Mouse (Mus musculus): Measurements from ENCODE around the gene Xrra1.

Xrra1 gene

DNA sequence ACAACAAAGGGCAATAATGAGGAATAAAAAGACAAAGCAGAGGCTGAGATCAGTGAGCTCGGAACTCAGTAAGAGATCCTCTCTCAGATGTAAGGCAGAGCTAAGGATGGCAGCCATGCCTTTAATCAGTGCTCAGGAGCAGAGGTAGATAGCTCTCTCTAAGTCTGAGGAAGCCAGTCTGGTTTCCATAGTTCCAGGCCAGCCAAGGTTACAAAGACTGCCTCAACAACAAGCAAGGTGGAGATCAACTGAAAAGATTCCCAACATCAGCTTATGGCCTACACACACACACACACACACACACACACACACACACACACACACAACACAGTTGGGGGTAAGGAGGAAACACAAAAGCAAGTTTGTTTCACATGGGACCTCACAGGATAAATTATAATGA, 7.8 kb upstream of the Xrra1 start:
- no peak for DNase-seq (ENCODE audit: low spot score)

DNA sequence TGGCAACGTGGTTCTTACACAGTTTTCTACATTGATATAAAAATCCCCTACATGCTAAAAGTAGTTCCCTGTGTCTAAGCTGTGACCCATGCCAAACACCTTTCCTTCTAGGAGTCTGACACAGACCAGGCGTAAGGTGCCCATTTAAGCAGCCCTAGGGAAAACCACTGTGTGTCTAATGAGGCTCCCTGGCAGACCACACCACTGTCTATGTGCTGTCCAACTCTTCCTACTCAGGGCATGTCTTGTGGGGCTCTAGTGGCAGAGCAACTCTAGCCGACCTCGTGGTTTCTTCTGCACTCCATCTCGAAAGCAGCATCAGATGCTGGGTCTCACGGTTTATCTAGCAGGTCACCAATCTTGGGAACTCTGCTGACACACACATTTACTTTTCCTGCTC, 7.3 kb upstream of the Xrra1 start:
- no peak for DNase-seq (ENCODE audit: low spot score)

DNA sequence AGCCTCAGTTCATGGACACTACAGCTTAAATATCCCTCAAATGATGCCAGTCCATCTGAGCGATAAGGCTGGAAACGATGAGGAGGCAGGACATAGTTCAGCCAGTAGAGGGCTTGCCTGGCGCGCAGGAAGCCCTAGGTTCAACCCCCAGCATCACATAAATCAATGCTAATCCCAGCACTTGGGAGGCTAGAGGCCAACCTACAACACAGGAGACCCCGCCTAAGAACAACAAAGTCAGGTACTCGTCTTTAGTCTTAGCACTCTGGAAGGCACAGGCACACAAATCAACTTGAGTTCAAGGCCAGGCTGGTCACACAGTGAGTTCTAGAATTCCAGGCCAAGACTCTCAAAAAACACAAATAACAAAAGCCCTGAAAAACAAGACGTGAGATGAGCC, 5.6 kb upstream of the Xrra1 start:
- no peak for DNase-seq (ENCODE audit: low spot score)

DNA sequence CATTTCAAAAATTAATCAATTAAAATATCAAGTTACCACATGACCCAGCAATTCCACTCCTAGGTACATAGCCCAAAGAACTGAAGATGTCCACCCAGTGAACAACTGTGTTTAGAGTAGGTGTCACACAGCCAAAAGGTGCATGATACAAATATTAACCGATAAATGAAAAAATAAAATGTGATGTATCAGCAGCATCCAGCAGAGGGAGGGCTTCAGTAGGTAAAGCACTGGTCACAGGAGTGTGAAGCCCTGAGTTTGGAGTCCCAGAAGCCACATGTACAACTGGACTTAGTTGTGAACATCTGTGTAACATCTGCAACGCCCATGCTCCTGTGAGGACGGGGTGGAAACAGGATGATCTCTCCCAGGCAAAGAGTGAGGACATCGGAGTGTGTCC, 4.6 kb upstream of the Xrra1 start:
- DNase-seq (ENCODE audit: low spot score) = no peak

DNA sequence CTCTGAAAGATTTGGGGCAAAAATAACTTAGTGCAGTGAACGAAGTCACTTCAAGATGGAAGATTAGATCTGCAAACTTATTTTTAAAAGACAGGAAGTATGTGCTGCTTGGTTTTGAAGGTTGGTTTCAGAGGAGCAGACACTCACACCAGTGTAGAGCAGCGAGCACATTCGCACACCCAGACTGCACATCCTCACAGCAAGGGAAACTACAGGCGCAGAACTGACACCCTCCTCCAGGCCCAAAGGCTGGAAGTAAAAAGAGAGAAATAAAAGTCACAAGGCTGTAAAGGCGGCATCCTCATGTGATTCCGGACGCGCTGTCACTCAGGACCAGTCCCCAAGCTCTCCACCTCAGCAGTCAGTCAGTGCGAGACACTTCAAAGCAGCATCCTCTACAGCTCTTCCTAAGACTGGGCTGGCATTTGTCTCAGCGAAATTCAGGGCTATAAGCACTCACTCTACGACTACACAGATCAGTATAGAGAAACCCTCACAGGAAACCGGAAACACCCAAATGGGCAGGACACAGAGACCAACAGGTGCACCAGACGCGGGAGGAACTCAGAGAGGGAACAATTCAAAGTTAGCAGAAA, 2.6 kb upstream of the Xrra1 start:
- no peak for DNase-seq (ENCODE audit: low spot score)

DNA sequence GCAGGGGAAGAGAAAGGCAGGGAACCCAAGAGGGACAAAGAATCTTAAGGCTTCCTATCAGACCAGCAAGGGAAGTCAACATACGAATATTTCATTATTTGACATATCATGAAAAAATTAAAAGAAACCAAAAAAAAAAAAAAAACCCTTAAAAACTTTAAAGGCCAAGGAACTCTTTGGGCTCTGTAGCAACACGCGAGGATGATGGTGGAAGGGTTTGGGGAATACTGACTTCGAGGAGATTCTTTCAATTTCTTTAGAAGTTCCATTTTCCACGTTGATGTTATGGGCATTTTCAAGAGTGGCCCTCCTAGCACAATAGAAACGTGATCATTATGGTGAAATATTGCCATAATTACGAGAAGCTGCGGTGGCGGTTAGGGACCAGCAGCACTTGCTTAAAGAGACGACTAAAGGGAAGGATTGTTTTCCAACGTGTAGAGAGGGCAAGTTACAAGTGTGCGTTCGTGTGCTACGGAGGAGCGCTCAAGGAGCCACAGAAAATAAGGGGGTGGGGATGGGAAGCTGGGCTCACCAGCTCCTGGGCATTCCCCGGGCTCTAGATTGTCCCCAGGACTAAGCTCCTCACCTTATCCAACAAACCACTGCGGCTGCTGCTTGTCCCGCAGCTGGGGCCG, 622 bp upstream of the Xrra1 start:
- no peak for DNase-seq (ENCODE audit: low spot score)

DNA sequence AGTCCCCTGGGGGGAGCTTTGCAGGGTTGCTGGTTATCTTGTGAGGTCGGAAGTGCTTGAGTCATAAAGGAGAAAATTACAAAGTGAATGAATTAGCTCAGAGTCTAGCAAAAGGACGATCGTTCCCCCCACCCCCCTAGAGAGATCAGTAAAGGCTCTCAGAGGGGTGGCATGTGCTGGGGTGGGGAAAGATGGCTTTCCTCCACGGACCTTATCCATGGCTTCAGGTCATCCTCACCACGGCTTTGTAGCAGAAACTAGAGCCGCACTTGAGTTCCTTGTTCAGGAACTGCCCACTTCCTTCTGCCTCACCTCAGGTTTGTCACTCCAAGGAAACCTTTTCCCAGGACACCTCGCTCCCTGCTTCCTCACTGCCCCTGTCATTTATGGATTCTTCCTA, 4.4 kb downstream of the Xrra1 start, which contains the start of gene Spcs2:
Gene Spcs2, minus strand, starts transcription at position 101 of the 400 bp plus-strand sequence.
- DNase-seq (ENCODE audit: low spot score) = no peak

DNA sequence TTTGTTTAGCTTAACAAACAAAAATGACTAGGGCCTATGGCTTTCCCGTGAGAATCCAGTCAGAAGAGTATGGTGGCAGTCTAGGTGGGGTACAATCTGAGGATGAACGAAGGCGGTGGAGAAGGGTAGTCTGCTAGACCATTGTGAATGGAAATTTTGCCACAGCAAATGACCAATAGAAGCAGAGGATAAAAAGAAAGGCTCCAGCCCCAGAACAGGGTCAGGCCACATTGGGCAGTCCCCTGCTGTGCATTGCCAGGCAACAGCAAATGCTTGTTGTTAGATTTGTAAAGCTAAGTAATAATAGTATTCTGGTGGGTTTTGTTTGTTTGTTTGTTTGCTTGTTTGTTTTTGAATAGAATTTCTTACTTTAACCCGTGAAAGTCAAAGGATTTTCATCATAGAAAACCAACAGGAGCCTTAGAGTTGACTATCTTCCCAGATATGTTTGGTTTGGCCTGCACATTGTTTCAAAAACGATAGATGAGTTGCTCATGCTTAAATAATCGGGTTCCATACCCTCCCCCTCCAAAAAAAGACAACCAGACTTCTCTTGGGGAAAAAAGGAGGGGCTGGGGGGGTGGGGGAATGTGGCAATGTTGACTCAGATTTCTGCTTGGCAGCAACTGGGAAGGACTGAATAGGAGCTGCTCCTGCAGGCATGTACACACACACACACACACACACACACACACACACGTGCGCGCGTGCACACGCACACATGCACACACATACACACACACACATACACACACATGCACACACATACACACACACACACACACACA, 5.5 kb downstream of the Xrra1 start:
- no peak for DNase-seq (ENCODE audit: low spot score)

DNA sequence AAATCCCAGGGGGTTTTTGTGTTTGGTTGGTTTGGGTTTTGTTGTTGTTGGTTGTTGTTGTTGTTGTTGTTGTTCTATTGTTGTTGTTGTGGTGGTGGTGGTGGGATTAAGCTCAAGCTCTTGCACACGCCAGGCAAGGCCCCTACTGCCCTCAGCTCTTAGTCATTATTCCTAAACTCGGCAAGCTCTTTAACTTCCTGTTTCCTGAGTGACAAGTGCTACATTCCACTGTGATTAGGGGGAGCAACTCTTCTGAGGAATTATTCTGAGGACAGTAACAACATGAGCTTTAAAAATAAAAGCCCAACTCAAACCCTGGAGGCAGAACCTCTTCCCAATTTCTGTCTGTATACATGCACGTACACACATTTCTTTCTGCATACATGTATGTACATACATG, 6.3 kb downstream of the Xrra1 start:
- DNase-seq (ENCODE audit: low spot score) = no peak

DNA sequence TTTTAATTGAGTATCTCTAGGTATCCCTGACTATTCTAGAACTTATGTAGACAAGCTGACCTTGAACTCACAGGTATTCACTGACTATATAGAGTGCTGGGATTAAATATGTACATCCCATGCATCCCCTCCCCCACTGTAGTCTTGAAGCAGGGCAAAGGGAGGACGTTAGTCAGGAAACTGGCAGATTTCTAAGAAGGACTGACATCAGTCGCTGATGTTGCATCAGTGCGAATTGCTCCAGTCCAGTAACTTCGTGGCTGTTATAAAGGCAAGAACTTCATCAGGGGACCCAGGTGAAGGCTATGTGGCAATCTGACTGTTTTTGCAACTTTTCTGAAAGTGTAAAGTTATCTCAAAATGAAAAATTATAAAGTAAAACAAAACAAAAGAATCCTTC, 10.4 kb downstream of the Xrra1 start:
- no peak for DNase-seq (ENCODE audit: low spot score)

DNA sequence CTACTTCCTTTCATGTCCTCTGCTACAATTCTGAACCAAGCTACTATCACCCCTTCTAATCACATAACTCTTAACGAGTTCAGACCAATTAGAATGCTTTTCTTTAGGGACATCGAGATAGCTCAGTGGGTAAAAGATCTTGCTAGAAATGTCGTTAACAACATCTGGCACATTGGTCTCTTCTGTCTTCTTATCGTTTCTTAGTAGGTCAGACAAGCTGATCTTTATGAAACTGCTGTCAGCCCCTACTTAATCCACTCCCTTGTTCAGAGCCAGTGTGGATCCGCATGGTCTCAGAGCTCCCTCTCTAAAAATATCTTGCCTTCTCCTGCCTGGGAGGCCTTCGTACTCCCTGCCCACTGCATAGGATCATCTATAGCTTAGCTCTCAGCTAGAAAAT, 15.0 kb downstream of the Xrra1 start:
- DNase-seq (ENCODE audit: low spot score) = no peak

DNA sequence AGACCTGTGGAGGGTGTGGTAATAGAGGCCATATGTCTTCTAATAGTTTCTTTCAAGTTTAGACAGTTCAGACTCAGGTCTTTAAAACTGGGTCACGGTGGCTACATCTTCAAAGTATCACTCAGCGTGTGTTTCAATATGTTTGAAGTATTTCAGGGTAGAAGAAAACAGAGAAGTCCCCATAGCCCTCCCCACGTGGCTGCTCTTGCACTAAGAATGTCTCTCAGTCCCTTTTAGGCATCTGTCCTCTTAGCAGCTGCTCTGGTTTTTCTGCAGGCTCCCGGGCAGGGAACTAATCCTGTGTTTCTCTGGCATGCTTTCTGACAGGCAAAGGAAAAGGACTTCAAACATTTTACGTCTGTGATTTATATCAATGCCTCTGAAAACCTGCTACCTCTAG, 17.0 kb downstream of the Xrra1 start:
- no peak for DNase-seq (ENCODE audit: low spot score)

DNA sequence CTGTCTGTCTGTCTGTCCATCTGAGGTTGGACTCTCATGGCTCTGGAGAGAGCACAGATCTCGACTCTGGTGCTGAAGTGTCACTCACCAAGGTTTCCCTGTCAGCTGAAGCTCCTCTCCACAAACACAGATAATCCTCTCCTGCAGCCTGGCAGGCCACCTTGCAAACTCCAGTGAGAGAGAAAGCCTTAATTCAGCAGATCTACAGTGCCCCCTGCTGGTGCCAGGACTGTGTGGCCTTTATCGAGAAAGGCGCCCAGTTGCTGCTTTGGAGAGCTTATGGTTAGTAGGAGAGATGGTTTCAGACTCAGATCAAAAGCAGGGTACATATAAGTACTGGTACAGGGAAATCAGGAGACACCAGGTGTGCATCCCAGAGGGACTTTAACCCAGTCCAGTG, 17.4 kb downstream of the Xrra1 start:
- peak; percentile 94 for DNase-seq (ENCODE audit: low spot score)

DNA sequence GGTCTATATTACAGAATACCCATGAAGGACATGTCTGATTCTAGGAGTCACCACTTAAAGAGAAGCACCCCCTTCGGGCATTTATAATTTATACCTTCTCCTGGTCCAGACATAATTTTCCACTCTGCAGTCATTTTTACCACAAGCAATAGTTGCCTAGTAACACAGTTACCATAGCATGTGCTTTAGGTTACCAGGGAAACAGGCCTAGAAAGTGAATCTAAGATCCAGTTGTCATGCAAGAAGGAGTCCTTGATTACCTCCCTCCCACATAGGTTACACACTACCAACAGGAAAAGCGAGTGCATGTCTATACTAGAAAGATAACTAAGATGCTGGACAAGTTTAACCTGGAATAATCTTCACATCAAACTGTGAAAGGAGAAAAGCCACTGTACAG, 19.3 kb downstream of the Xrra1 start:
- no peak for DNase-seq (ENCODE audit: low spot score)

DNA sequence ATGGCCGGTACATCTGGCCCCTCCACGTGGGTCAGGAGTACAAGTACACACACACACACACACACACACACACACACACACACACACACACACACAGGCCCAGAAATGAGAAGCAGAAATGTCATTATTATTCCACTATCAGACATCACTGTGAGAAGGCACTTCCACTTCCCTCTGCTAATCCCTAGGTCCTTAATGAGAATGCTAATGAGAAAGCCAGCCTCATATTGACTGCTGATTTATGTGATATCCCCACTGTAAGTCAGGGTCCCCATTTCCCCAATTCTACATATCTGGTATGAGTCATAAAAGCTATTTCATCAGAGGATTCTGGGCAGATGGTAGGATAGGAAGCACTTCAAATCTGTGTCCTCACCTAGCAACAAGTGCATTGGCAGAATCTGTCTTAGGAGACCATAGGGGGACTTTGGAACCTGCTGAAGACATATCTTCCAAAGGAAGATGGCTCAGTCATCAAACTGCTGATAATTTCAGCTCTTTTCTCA, 28.4 kb downstream of the Xrra1 start:
- no peak for DNase-seq (ENCODE audit: low spot score)

DNA sequence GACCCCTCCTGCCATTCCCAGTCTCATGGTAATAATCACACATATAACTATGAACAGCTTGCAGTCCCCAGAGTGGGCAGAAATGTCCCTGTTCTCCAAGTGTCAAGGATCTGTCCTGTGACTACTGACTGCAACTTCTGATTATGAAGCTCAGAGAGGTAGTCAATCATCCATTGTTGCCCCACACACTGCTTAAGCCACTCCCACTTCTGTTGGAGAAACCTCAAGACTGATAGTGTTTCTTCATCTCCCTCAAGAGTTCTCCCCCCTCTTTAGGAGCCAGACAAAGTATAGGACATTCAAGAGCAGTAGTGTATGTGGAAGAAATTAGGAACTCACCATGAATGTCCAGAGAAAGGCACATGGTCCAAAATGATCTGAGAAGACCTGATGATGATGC, 28.8 kb downstream of the Xrra1 start:
- DNase-seq (ENCODE audit: low spot score) = no peak

DNA sequence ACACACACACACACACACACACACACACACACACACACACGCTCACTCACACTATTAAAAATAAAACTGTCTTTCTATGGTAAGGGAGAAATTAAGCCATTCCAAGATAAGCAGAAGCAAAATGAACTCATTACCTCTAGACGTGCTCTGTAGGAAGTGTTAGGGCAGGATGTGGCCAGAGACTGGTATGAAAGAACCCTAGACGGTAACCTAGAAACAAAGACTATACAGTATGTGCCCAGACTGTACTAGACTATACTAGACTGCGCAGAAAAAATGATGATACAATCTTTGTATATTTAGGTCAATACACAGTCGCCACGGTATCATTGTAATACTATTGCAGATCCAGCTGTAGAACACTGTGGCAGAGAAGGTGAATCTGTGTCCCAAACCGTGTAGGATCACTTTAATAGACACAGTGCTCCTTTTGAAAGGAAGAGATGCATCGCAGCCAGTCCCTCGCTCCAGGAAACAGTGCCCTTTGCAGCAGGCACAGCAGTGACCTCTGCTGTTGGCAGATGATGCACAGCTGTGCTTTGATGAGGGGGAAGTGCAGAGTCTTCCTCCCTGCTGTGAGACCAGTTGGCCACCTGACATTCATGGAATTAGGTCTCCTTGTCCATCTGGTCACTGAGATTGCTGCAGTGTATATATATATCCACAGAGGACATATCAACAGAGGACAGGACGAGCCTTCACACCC, 30.4 kb downstream of the Xrra1 start:
- DNase-seq (ENCODE audit: low spot score) = no peak

DNA sequence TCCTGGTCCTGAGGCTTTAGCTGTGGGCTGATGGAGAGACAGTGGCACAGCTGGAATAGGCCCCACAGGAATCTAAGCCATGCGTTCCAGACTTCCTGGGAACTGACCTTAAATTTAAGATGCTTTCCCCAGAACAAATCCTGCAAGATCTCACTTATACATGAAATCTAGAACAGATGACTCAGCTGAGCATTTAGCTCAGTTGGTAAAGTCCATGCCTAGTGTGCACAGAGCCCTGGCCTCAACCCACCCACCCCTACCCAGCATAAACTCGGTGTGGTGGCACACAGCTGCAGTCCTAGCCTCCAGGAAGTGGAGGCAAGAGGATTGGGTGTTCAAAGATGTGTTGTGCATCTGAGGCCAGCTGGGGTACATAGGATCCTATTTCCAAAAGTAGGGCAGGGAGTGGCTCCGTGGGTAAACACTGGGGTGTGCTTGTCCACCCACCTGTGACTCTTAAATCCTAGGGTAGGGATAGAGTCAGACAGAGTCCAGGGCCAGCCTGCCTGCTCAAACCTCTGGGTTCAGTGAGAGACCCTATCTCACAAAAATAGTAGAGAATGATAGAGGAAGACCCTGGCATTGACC, 31.3 kb downstream of the Xrra1 start:
- DNase-seq (ENCODE audit: low spot score) = no peak

DNA sequence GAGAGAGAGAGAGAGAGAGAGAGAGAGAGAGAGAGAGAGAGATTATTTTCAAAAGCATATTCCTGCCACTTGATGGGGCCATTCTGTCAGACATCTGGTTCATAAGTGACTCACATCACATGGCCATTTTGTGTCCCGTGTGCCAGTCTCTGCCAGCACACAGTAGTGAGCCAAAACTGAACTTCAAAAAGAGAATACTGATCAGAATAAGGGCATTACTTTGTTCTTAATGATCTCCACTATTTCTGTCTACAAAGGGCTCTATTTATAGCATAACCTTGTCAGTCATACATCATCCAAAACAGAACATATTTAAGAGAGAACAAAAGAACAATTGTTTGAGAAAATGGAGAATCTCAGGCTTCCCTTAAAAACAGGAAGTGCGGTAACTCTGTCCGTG, 32.6 kb downstream of the Xrra1 start:
- DNase-seq (ENCODE audit: low spot score) = peak; percentile 40

DNA sequence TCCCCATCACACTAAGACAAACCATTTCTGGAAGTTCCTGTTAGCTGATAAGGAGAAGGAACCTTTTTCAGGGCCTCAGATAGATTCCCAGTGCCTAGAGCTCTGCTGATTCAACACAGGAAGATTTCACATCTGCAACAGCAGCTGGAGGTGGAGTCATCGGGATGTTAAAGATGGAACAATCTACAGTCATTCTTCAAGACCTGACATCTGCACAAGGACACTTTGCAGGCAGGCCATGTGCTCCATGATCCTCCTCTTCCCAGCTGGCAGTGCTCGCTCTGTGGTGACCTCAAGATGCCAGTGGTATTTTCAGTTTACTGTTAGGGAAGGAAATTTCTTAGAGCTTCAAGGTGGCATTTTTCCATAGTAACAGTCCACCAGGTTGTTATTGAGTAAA, 33.4 kb downstream of the Xrra1 start:
- DNase-seq (ENCODE audit: low spot score) = no peak

DNA sequence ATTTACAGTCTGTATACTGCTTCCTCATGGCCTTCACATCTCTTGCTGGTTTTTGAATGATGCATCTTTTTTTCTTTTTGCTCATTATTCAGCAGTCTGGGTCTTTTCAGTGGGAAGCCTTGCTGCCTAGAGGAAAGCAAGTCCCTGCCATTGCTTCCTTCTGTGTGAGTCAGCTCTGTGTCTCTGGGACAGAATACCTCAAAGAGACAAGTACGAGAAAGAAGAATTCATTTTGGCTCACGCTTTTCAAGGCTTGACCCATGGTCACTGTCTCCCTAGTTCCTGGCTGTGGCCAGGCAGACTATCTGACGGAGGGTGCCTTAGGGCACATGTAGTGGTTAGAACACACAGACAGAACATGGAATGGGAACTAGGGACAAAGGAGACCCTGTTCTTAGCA, 35.1 kb downstream of the Xrra1 start:
- DNase-seq (ENCODE audit: low spot score) = no peak

DNA sequence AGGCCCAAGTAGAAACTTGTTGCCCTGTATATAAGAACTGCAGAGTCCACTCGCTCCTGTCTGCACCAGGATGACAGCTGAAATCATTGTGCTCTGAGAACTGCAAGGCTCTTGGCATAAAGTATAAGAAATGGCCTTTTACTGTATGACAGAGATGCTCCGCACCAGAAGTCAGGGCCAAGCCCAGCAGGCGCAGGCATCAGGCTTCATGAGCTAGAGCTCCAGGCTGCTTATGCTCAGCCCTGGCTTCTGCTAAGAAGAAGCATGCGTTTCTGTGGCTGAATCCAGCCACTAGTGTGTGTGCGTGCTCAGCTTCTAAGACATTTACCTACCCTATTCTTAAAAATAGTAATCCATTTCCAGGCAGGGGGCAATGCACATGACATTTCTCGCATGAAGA, 35.6 kb downstream of the Xrra1 start:
- no peak for DNase-seq (ENCODE audit: low spot score)

Measured in layer of hippocampus, adult 11-12 months (tissue).